Mouse (Mus musculus) liver, adult 2 months (tissue): ENCODE measurements around the gene Kcnq1.

Experiments used
- CTCF ChIP-seq: fragments of 200-500 bp; IDR thresholded peaks from 2 replicates; pipeline ENCODE4 v1.5.1; 2011; ENCODE audit warnings: low read depth, low read length, control low read depth
- POLR2A ChIP-seq: fragments of 200-500 bp; IDR thresholded peaks from 2 replicates; pipeline ENCODE4 v1.6.1; 2011; ENCODE audit warnings: low read length, control low read depth; ENCODE audit not compliant: insufficient read depth; ENCODE audit errors: extremely low read depth

GRCm38 (mm10) chr7:143288135-143288534, 182.0 kb downstream of the Kcnq1 start:
- TF ChIP-seq CTCF = no peak
- no peak for TF ChIP-seq POLR2A
